Mouse (Mus musculus) T-helper 1 cell (primary cell): ENCODE measurements around the gene Itgbl1.
"Not testable (repeated sequence)": the region's sequence is repeated elsewhere in the genome, so short reads cannot be mapped to it uniquely, and the experiment has no call there.

ENCODE experiments used
- in situ Hi-C: fragments of 300-600 bp; cut with MboI, MseI; formaldehyde crosslinking; loops from one replicate; pipeline ENCODE4 v1.15.1; 2025; ENCODE audit warnings: high pct_unique_total_duplicates

Itgbl1 gene

DNA sequence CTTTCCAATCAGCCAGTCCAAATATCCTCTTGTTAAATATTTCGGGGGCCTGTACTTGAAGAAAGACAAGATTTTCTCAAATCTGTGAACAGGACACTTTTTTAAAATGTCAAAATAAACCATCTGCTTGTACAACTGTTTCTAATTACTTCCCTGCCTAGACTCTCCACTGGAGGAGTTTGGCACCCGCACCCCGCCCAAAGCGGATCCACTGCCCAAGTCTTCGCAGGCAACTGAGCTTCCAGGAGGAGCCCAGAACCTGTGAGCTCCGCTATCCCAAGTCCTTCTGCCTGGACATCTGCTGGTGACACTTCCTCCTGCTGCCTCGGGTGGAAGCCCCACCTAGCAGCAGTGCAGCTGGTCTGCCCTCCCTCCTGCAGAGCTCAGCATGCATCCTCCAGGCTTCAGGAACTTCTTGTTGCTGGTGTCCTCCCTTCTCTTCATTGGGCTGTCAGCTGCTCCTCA is at the start of gene Itgbl1:
Gene Itgbl1 (plus strand): TSS at position 51 of the 465 bp plus-strand sequence.
- in situ Hi-C loops: no loop called here

- in situ Hi-C loops: no loop called here
These were observed 36.8 kb upstream of the Itgbl1 start for GRCm38 (mm10) chr14:123622969-123623368.

- in situ Hi-C loops: no loop called here
These were observed 33.1 kb upstream of the Itgbl1 start, which contains the start of gene Nalcn for GRCm38 (mm10) chr14:123626501-123627179. TSS of gene Nalcn (minus strand) at chr14:123627144.

DNA sequence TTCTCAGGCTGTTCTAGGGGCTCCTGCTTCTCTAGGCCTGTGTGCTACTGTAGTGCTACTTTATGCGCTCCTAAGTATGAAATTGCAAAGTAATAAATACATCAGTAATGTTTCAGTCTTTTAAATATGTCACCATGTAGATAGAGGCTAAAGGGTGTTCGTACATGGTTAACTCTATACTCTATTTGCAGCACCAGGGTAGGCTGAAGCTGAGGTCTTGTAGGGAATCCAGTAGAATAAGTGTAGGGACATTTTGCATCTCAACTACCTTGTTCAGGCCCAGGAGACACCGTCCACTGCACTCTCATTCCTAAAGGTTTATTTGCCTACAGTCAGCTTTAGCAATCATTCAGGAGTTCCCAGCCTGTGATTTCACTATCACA is 32.6 kb upstream of the Itgbl1 start:
- in situ Hi-C loops: no loop called here

- in situ Hi-C loops: no loop called here
These were observed 1.3 kb downstream of the Itgbl1 start for GRCm38 (mm10) chr14:123661091-123661491.

DNA sequence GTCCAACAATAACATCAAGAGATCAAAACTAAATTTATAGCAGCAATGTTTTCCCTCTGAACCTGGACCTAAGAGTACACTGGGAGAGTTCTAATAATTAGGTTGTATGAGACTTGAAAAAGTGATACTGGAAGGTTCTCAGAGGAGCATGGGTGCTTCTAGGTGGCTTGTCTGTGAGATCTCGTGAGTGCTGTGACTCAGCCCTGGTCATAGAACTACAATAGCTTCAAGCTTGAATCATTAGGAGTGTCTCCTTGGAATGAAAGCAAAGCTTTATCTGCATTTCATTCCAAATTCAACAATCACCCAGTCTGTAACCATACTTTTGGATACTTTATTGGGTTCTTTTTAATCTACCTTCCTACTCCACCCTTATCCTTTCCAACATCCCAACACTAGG is 2.6 kb downstream of the Itgbl1 start:
- in situ Hi-C loops: no loop called here

DNA sequence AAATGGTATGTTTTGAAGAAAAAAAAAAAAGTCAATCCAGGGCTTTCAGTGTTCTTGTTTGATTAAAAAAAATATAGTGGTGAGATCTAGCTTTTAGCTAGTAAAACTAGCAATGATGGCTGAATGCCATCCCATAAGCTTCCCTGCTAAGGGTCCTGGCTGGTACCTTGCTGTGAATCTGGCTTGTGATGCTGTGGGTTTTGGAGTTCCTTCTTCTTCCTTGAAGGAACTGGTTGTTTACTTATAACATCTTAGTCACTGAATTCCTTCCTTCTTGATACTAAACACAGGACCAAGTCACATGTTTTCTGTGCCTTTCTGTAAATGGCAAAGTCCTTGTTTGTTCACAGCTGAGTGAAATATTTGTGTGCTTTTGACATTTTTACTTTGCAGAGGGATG is 3.4 kb downstream of the Itgbl1 start:
- in situ Hi-C loops: no loop called here

GRCm38 (mm10) chr14:123664451-123664850 is 4.7 kb downstream of the Itgbl1 start:
- in situ Hi-C loops: no loop called here

DNA sequence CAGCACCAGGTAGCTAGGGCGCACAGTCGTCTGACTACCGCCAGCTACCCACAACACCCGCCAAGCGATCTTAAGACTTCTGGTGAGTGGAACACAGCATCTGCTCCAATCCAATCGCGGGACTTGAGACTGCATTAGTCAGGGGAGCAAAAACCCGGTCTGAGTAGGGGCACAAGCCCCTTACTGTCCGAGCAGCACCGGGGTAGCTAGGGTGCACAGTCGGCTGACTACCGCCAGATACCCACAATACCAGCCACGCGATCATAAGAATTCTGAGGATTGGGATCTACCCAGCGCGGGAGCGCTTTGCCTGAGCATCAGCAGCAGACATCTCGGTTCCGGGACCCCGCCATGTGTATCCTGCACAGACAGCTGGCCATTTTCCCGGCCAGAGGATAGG is 11.3 kb downstream of the Itgbl1 start:
- in situ Hi-C loops: not testable (repeated sequence)

DNA sequence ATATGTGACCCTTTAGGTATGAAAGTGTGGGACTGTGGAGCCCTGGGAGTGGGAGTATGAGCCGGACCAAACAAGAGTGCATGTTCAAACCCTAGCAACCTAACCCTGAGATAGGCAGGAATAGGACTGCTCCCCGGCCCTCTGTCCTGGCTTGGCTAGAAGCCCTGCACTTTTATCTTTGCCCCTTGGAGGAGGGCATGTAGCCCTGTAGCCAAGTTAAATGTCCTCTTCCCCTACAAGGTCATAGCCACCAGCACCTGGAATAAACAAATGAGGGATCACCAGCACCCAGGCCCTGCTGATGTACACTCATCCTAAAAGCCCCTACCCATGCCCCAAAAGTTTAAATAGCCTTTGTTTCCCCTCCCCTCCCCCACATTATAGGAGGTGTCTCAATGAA is 18.3 kb downstream of the Itgbl1 start:
- in situ Hi-C loops: no loop called here

- in situ Hi-C loops: no loop called here
These were observed 55.0 kb downstream of the Itgbl1 start for GRCm38 (mm10) chr14:123714751-123715150.

DNA sequence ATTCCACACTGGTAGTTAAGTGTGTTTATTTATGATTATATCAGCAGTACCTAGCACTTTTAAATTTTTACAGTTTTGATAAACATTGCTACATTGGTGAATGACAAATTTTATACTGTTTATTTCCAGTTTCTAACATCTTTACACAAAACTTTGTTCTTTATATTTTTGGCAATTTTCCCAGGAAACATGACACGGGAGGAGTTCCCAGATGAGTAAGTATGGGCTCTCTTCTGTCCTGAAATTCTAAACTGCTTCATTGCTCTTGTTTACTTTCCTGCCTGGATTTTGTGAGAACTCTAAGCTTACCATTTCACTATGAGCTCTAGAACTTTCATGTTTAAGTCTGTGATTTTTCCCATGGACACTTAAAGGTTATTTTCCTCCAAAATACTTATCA is 82.3 kb downstream of the Itgbl1 start:
- in situ Hi-C loops: no loop called here

DNA sequence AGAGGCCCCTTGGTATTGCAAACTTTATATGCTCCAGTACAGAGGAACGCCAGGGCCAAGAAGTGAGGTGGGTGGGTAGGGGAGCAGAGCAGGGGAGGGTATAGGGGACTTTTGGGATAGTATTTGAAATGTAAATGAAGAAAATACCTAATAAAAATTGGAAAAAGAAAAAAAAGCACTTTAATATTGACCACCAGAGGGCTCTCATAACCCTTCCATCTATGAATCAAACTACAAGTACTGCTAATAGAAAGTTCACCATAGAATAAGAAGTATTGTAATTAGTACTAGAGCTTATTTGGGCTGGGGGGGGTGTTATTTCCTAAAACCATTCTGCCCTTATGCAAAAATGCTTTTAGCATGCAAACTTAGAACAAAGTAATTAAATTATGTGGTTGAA is 91.2 kb downstream of the Itgbl1 start:
- in situ Hi-C loops: no loop called here

- in situ Hi-C loops: loop anchor here (5.0 kb wide), 1 partner anchor 57 kb away; no protein-coding TSS in a partner anchor
These were observed 99.8 kb downstream of the Itgbl1 start for GRCm38 (mm10) chr14:123759534-123759933.

DNA sequence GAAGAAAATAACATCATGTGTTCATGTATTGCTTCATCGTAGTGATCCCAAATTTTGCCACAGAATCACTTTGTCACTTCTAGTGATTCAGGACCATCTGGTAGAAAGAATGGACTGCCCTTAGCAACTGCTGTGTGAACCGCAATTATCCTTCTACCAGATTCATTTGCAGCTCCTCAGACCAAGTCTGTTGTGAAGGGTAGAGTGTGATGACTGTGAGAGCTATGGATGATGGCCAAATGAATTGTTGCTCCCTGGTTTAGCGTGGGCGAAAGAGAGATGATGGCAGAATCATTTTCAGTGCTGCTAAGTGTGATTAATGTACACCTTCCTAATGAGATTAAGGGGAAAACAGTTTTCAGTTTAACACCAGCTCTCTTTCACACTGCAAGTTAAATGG is 100.3 kb downstream of the Itgbl1 start:
- in situ Hi-C loops: no loop called here

GRCm38 (mm10) chr14:123801744-123802143 is 142.0 kb downstream of the Itgbl1 start:
- in situ Hi-C loops: no loop called here

- in situ Hi-C loops: no loop called here
These were observed 177.9 kb downstream of the Itgbl1 start for GRCm38 (mm10) chr14:123837662-123838061.

- in situ Hi-C loops: no loop called here
These were observed 184.1 kb downstream of the Itgbl1 start for GRCm38 (mm10) chr14:123843675-123844425.

DNA sequence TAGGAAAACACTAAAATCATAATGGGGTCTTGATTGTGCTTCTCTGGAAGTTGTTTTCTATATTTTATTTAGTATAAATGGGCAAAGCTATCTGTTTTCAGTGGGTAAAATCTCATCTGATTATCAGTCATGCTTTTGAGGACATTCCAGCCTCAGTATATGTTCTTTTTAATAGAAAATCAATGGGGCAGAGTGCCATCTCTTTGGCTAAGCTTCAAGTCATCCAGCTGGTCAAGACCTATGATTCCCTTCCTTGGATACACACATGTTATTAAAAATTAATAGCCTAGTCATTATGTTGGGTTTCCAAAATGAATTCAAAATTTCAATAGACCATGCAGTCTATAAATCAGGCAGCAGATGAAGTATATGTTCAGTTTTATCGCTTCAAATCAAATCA is 204.8 kb downstream of the Itgbl1 start:
- in situ Hi-C loops: no loop called here

DNA sequence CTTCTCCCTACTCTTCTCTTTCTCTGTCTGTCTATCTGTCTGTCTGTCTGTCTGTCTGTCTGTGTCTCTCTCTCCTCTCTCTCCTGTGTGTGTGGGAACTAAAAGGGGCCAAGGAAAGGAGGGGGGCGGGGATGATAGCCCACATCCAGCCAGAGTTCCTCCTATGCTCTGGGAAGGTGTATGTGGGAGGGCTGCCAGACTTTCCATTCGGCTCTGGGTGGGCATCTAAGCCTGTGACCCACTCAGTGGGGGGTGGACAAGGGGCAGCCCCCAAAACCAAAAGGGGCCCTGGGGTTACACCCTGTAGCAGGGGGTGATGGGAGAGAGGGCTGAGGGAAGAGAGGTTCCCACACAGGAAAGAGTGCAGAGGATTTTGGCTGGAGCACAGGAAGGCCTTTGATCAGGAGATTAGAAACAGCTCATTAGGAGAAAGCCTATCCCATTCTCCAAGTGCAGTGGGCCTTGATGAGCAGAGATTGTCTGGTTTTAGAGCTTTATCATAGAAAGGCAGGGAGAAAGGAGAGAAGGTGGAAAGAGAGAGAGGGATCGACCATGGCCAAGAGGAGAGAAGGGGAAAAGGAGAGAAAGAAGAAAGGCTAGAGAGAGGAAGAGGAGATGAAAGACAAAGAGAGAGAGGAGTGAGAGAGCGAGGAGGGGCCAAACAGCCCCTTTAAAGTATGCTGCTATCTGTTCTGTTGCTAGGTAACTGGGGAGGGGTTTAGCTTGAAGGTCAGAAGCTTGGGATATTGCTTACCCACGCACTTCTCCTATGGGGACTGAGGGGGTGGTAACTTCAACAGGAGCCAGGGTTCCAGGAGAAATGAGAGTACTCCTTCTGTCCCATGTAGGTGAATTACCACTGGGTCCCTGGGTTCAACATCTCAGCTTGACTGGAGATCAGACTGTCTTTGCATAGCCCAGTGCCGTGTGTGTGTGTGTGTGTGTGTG is 206.3 kb downstream of the Itgbl1 start:
- in situ Hi-C loops: no loop called here

DNA sequence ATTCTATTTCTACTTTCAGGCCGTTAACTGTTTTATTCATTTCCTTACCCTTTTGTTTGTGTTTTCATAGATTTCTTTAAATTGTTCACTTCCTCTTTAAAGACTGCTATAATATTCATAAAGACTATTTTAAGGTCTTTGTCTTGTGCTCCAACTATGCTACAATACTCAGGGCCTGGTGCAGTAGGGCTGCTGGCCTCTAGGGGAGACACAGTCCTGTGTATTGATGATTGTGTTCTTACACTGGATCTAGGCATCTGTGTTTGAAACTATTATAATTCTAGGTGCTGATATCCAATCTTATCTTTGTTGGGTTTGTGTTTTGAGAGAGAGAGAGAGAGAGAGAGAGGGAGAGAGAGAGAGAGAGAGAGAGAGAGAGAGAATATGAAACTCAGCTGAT is 268.1 kb downstream of the Itgbl1 start:
- in situ Hi-C loops: no loop called here

GRCm38 (mm10) chr14:123966531-123966930 is 306.8 kb downstream of the Itgbl1 start:
- in situ Hi-C loops: no loop called here
